Mouse (Mus musculus): ENCODE results near the gene Polr3e.

- TF ChIP-seq CTCF (IDR thresholded peaks at IDR 0.05; ENCODE audit: low read depth) (no peak), EP300 (optimal IDR thresholded peaks at IDR 0.05) (no peak)
Observed at GRCm38 (mm10) chr7:120881451-120881850, 36.1 kb upstream of the Polr3e start.

Data from stomach, postnatal 0 days (tissue).